Mouse (Mus musculus) heart, postnatal 0 days (tissue): Measurements from ENCODE around the gene Ppid.

Source experiments
- CTCF ChIP-seq: IDR thresholded peaks from 2 replicates; pipeline ENCODE4 v1.5.1; 2016; ENCODE audit warnings: antibody characterized with exemption, control low read depth, low read depth
- EP300 ChIP-seq: IDR thresholded peaks from 2 replicates; pipeline ENCODE4 v1.6.1; 2016; ENCODE audit warnings: antibody characterized with exemption, low read depth

DNA sequence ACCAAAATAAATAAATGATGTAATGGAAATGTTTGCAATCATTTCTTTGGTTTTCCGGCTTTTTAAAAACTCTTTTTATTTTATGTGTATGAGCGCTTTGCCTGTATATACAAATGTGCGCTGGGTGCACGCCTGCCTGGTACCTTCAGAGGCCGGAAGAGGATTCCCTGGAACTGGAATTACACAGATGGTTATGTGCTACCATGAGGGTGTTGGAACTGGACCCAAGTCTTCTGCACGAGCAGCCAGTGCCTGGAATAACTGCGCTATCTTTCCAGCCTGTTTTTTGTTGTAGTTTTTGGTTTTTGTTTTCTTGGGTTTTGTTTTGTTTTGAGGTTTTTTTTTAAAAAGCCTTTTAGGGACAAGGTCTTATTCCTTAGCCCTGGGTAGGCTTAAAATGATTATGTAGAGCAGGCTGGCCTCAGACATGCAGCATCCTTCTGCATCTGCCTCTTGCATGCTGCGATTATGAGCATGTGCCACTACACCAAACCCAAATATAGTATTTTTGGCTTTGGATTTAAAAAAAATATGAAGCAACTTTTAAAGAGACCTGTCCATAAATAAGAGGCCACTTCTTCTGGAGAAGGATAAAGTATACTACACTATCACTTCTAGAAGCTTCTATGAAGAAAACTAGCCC, 41.3 kb upstream of the Ppid start:
- TF ChIP-seq CTCF (no peak), EP300 (no peak)
